Mouse (Mus musculus) cerebellum, adult (tissue): ENCODE measurements around the gene Fjx1.

Source experiments
- ATAC-seq: cut with Nextera tagmentation; 2 replicates; pipeline ENCODE4 v1.9.2; 2017; ENCODE audit warnings: mild to moderate bottlenecking, moderate library complexity, mixed read lengths; ENCODE audit not compliant: insufficient number of reproducible peaks, low FRiP score, low TSS enrichment

Fjx1 gene

DNA sequence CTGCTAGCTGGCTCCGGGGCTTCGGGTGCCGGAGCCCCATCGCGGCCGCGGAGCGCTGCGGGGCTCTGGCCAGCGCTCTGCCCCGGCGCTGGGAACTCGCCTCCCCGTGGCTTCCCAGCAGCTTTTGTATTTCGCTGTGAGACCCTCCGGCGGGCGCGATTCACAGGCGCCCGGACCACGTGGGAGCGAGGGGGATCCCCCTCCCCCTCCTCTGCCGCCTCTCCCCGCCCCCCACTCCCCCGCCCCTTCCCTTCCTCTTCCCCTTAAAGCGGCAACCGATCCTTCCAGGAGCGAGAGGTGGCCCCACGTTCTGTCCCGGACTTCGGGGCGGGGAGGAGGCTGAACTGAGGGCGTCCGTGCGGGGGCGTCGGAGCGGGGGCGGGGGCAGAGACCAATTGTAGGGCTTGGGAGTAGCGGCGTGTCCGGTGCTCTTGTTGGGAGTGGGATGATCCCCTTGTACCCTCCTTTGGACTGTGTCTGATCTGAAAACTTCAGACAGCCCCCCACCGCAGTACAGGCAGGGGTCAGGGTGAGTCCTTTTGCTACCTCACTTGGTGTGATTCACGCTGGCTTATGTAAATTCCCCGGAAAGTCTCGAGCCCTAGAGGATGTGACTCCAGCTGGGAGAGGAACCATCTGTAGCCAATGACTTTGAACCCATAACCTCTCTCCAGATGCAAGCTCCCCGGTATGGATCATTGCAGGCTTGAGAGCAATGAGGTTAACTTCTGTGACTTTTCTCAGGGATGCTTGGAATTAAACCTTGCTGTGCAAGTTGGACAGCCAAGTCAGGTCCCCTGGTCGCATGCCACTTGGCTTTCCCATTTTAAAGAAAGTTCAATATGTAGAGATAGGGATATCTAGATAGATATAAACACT is at the start of gene Fjx1:
Gene Fjx1 (minus strand): TSS at position 829 of the 879 bp plus-strand sequence.
- ATAC-seq: peak; percentile 18; the same call in 1 of the 2 replicates

DNA sequence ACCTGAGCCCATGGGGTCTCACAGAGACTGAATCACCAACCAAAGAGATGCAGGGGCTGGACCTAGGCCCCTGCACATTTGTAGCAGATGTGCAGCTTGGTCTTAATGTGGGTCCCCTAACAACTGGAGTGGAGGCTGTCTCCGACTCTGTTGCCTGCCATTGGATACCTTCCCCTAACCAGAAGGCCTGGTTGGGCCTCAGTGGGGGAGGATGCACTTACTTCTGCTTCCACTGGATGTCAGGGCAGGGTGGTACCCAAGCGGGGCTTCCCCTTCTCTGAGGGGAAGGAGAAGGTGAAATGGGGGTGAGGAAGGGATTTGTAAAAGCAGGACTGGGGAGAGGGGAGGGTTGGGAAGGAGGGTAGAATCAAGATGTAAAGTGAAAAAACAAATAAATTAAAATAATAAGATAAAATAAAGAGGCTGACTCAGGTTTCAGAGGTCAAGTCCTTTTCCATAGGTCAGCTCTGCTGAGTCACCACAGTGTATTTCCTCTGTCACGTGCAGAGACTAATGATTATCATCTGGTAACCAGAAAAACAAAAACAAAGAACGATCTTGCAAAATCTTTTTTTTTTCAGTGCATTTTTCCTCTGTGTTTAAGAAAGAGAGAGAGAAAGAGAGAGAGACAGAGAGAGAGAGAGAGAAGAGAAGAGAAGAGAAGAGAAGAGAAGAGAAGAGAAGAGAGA is 47.8 kb upstream of the Fjx1 start:
- no peak for ATAC-seq

DNA sequence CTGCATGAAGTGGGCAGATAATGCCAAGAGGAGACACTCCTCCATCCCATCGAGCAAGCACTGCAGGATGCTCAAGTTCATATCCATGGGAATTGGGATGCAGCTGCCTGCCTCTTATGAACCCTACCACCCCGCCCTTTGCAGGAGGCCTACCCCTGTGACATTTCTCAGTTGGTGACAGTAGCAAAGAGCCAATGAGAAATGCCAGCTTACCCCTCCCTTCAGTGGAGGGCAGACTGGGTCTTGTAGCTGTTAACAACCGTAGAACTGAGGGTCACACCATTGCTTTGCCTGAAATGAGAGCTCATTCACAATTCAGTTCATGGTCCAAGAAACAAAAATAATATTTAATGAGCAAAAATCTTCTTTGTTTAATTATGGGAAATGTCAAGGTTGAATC is 28.4 kb upstream of the Fjx1 start:
- ATAC-seq: no peak

DNA sequence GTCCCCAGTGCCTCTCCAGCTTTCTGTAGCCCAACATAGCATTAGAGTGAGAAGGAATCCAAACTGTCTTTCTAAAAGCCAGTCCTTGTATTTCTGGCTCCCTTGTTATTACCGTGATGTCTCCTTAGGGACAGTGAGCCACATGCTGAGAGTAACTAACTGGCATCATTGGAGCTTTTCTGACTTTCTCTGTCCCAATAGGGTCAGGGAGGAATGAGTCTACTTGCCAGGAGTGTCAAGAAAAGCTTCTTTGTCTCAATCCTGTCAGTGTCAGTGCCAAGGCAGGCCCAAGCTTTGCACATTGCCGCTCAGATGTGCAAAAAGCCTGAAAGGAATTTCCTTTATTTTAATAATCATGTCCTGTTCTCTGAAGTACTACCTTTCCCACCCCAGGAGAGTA is 23.8 kb upstream of the Fjx1 start:
- ATAC-seq: no peak

DNA sequence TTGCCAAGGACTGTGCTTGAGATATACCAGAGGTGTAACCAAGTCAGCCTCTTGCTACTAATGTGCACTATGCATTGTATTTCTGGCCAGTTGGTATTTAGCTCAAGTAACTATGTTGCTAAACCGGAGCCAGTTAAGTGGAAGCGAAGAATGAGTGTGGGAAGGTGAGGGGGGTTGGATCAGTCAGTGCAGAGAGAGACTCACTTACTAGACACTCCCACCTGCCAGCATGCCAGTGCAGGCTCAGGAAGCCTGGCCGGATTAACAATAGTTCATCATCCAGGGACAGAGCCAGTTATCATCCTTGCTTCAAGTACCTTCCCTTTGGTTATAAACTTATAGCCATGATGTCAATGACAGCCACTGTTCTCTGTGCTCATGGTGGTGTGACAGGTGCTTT is 16.3 kb upstream of the Fjx1 start:
- ATAC-seq: no peak

DNA sequence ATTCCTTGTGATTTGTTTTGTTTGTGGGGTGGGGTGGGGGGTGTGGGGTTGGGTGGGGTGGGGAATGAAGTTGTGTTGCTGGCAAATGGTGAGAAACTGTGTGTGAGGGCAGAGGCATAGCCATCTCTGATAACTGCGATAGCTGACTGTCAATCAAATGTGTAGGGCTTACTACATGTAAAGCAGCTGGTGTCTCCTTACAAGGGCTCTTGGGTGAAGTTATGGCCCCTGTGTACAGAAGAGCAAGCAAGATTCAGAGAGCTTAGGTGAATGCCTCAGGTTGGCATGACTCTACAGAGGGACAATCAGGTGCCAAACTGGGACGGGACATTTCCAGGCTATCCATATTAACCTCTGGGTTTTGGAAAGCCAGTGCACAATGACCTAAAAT is 12.0 kb upstream of the Fjx1 start:
- ATAC-seq: no peak

DNA sequence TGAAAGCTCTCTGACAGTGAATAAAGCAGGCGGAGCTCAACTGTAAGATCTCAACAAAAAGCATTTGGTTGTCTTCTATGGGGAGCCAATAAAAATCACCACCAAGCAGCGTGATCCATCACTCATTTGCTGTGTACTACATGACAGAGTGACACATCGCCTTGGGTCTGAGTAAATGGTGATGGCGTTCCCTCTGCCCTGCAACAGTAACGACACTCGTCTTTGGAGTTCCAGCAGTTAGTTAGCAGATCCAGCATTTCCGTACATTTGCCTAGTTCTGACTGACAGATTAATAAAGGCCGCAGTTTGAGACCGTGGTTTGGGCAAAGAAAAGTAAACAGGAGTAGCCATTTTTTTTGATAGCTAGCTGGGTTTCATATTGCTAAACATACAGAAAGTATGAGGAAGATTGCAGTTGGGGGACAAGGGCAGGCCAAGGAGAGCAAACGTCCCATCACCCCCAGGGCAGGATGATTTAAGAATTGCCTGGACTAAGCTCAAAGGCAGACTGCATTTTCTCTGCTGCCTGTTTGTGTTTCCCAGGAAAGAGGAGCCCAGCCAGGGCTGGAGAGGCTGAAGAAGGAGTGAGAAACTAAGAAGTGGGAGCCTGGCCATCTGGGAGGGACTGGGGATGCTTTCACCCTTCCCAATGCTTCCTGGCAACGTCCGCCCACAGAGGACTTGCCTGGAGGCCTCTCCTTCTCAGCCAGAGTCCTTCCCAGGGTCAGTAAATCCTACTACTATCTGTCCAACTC is 11.5 kb upstream of the Fjx1 start:
- ATAC-seq: no peak

DNA sequence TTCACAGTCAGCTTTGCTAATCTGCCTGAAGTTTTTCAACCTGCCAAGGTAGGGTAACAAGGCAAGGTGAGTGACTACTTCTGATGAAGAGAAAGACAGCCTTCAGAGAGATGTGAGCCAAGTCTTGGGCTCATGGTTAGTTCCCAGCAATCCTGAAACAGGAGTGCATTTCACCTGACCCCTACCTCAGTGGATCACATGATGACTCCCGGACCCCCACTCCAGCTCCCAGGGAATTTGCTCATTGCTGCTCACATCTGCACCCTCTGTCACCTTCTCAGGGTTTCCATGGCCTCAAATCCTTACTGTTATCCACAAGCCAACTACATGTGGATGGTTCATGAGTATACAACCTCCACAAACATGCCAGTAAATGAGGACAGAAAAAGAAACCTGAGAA is 9.2 kb upstream of the Fjx1 start:
- ATAC-seq: no peak

DNA sequence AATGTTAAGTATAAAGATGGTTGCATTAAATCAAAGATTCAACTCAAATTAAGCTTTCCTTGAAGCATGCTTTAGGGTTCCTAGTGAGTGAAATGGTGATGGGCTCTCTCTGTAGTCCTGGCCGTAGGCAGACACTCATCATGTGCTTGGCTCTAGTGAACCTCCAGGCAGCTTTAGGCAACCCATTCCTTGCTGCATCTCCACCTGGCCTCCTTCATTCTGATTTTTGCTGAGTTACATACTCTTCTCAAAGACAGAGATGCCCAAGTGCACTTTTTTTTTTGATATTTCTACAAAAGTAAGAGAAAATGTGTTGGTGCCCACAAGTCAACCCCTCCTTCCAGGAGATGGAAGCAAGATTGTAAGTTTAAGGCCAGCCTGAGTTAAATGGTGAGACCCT is 2.8 kb upstream of the Fjx1 start:
- ATAC-seq: no peak

GRCm38 (mm10) chr2:102453447-102453846 is 1.1 kb upstream of the Fjx1 start:
- ATAC-seq: no peak

- peak; percentile 38 for ATAC-seq
Measured at GRCm38 (mm10) chr2:102450761-102451670, 1.3 kb downstream of the Fjx1 start.

DNA sequence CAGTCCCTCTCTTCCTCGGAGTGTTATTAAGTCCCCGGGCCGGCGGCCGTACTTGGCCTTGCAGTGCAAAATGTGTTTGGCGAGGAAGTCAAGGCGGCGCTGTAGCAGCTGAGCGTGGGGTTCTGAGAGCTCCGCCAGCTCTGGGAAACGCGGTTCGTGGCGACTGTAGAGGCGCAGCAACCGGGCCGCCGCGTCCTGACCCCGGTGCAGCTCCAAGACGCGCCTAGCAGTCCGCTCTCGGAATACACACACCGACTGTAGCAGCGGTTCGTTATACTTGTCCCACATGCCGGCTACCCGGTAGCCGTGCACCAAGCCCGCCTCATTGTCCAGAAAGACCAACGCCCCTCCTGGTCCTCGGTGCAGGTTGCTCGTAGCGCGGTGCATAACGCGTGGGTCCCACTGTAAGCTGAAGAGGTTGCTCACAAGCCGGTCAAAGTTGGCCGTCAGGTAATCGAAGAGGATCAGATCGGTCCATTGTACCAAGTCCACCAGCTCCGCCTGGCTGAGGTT is 2.0 kb downstream of the Fjx1 start:
- ATAC-seq: peak; percentile 69

- no peak for ATAC-seq
Measured at GRCm38 (mm10) chr2:102449630-102450247, 2.6 kb downstream of the Fjx1 start.

- ATAC-seq: no peak
Measured at GRCm38 (mm10) chr2:102449056-102449455, 3.2 kb downstream of the Fjx1 start.

DNA sequence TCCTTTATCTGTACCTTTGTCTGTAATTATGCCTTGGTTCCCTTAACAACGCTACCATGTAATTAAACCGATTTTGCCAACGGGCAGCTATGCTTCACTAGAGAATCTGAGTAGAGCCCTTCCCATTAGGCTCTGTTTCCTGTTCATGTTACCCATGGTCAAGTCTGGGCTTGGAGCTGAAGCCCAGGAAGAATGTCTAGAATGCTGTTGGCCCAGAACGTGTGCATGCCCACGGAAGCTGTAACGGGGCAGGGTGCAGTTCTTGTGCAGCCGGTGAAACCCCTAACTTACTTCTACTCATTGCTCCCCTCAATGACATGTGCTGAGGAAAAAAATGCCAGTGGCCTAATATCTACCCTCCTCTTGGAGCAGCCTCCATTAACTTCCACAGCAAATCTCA is 4.5 kb downstream of the Fjx1 start:
- no peak for ATAC-seq

GRCm38 (mm10) chr2:102446851-102447250 is 5.4 kb downstream of the Fjx1 start:
- ATAC-seq: no peak

GRCm38 (mm10) chr2:102437357-102438030 is 14.8 kb downstream of the Fjx1 start:
- no peak for ATAC-seq

- no peak for ATAC-seq
Measured at GRCm38 (mm10) chr2:102433879-102434278, 18.4 kb downstream of the Fjx1 start.

- no peak for ATAC-seq
Measured at GRCm38 (mm10) chr2:102431084-102431483, 21.2 kb downstream of the Fjx1 start.
